Mouse (Mus musculus): ENCODE data around the gene Trp53bp2. TPM values are rescaled to one million over a fixed set of nuclear protein-coding genes. Genes with fewer than 3 reads are reported as not detected.
A peak's percentile ranks its signal among the peaks of the same experiment; 100 is the strongest.

The Trp53bp2 gene
- polyA plus RNA-seq, 1 experiment from 2014 or later = 4.1 TPM

GRCm38 (mm10) chr1:182412586-182413270, 3.8 kb downstream of the Trp53bp2 start:
- Histone ChIP-seq H3K27me3 (ENCODE audit: insufficient read depth, low read length) (no peaks in the 10 kb centered on the region), H3K4me2 (ENCODE audit: low read depth, low read length) (peak overlapping the region; percentile 57), H3K9me3 (ENCODE audit: low read length) (no peaks in the 10 kb centered on the region), H3K27ac (ENCODE audit: low read depth) (peak overlapping the region; percentile 69), H3K36me3 (replicated peaks; ENCODE audit: insufficient read depth, low read length) (no peaks in the 10 kb centered on the region), H3K4me1 (ENCODE audit: insufficient read depth) (peaks cover 23% of the 10 kb centered on the region; the same call in 1 of the 2 replicates), H3K9ac (replicated peaks) (0 out of 2 replicates have a peak overlapping the region, but pooled peaks have one; percentile 8), H3K4me3 (ENCODE audit: low read depth, low read length) (peak overlapping the region; percentile 27)
- DNase-seq = no peak
- ATAC-seq = no peak
- 44% methylated on average over 7 of the region's 7 CpGs for WGBS (ENCODE audit: insufficient replicate concordance)
- TF ChIP-seq EP300 (IDR thresholded peaks at IDR 0.05; ENCODE audit: low read depth) (no peak), CTCF (IDR thresholded peaks at IDR 0.05; ENCODE audit: low read depth) (no peak)

GRCm38 (mm10) chr1:182419481-182419880, 10.5 kb downstream of the Trp53bp2 start:
- H3K4me2 ChIP-seq (ENCODE audit: low read depth, low read length) = no peak overlapping the region

GRCm38 (mm10) chr1:182424274-182424673, 15.3 kb downstream of the Trp53bp2 start:
- H3K27ac ChIP-seq (ENCODE audit: low read depth) = no peak overlapping the region
- TF ChIP-seq CTCF (IDR thresholded peaks at IDR 0.05; ENCODE audit: low read depth) (no peak), EP300 (IDR thresholded peaks at IDR 0.05; ENCODE audit: low read depth) (no peak)
- DNase-seq = no peak
- no peak for ATAC-seq
- H3K9me3 ChIP-seq (ENCODE audit: low read length) = no peaks in the 10 kb centered on the region
- H3K36me3 ChIP-seq (replicated peaks; ENCODE audit: insufficient read depth, low read length) = no peaks in the 10 kb centered on the region
- 0 out of 2 replicates have a peak, but pooled peaks cover 11% of the 10 kb centered on the region for H3K4me1 ChIP-seq (ENCODE audit: insufficient read depth)
- no peak overlapping the region for H3K4me3 ChIP-seq (ENCODE audit: low read depth, low read length)
- 75% methylated on average over 2 of the region's 2 CpGs for WGBS (ENCODE audit: insufficient replicate concordance)
- H3K9ac ChIP-seq (replicated peaks) = no peak overlapping the region
- H3K27me3 ChIP-seq (ENCODE audit: insufficient read depth, low read length) = no peaks in the 10 kb centered on the region
- H3K4me2 ChIP-seq (ENCODE audit: low read depth, low read length) = no peak overlapping the region

More at GRCm38 (mm10) chr1:182419481-182419880, 10.5 kb downstream of the Trp53bp2 start:
- DNase-seq = no peak
- Histone ChIP-seq H3K9ac (replicated peaks) (no peak overlapping the region), H3K27ac (ENCODE audit: low read depth) (no peak overlapping the region), H3K36me3 (replicated peaks; ENCODE audit: insufficient read depth, low read length) (no peaks in the 10 kb centered on the region), H3K27me3 (ENCODE audit: insufficient read depth, low read length) (no peaks in the 10 kb centered on the region), H3K9me3 (ENCODE audit: low read length) (no peaks in the 10 kb centered on the region), H3K4me3 (ENCODE audit: low read depth, low read length) (no peak overlapping the region), H3K4me1 (ENCODE audit: insufficient read depth) (no peaks in the 10 kb centered on the region)
- no peak for TF ChIP-seq CTCF (IDR thresholded peaks at IDR 0.05; ENCODE audit: low read depth)
- ATAC-seq = no peak
- 82% methylated on average over 3 of the region's 3 CpGs for WGBS (ENCODE audit: insufficient replicate concordance)

GRCm38 (mm10) chr1:182425176-182425575, 16.2 kb downstream of the Trp53bp2 start:
- WGBS (ENCODE audit: insufficient replicate concordance) = 75% methylated on average over 3 of the region's 3 CpGs
- H3K27ac ChIP-seq (ENCODE audit: low read depth) = no peak overlapping the region
- DNase-seq (no peak), ATAC-seq (no peak)
- H3K4me1 ChIP-seq (ENCODE audit: insufficient read depth) = 0 out of 2 replicates have a peak, but pooled peaks cover 11% of the 10 kb centered on the region
- H3K4me2 ChIP-seq (ENCODE audit: low read depth, low read length) = no peak overlapping the region
- H3K4me3 ChIP-seq (ENCODE audit: low read depth, low read length) = no peak overlapping the region
- no peak overlapping the region for H3K9ac ChIP-seq (replicated peaks)
- TF ChIP-seq CTCF (IDR thresholded peaks at IDR 0.05; ENCODE audit: low read depth) (no peak), EP300 (IDR thresholded peaks at IDR 0.05; ENCODE audit: low read depth) (no peak)
- H3K27me3 ChIP-seq (ENCODE audit: insufficient read depth, low read length) = no peaks in the 10 kb centered on the region
- no peaks in the 10 kb centered on the region for H3K36me3 ChIP-seq (replicated peaks; ENCODE audit: insufficient read depth, low read length)
- no peaks in the 10 kb centered on the region for H3K9me3 ChIP-seq (ENCODE audit: low read length)

- no peak overlapping the region for H3K4me3 ChIP-seq (ENCODE audit: low read depth, low read length)
- H3K9ac ChIP-seq (replicated peaks) = no peak overlapping the region
- H3K4me2 ChIP-seq (ENCODE audit: low read depth, low read length) = no peak overlapping the region
- peak overlapping the region; percentile 46 for H3K27ac ChIP-seq (ENCODE audit: low read depth)
- no peak for DNase-seq
- H3K36me3 ChIP-seq (replicated peaks; ENCODE audit: insufficient read depth, low read length) = no peaks in the 10 kb centered on the region
- H3K27me3 ChIP-seq (ENCODE audit: insufficient read depth, low read length) = no peaks in the 10 kb centered on the region
- TF ChIP-seq EP300 (IDR thresholded peaks at IDR 0.05; ENCODE audit: low read depth) = no peak
- TF ChIP-seq CTCF (IDR thresholded peaks at IDR 0.05; ENCODE audit: low read depth) = no peak
- WGBS (ENCODE audit: insufficient replicate concordance) = 61% methylated on average over 2 of the region's 2 CpGs
- ATAC-seq = no peak
- 0 out of 2 replicates have a peak, but pooled peaks cover 11% of the 10 kb centered on the region for H3K4me1 ChIP-seq (ENCODE audit: insufficient read depth)
- no peaks in the 10 kb centered on the region for H3K9me3 ChIP-seq (ENCODE audit: low read length)
Measured at GRCm38 (mm10) chr1:182426444-182426843, 17.5 kb downstream of the Trp53bp2 start.

- H3K27ac ChIP-seq (ENCODE audit: low read depth) = peak overlapping the region; percentile 44; the same call in 1 of the 2 replicates
- no peak overlapping the region for H3K9ac ChIP-seq (replicated peaks)
- H3K36me3 ChIP-seq (replicated peaks; ENCODE audit: insufficient read depth, low read length) = peaks cover 9% of the 10 kb centered on the region
- H3K4me1 ChIP-seq (ENCODE audit: insufficient read depth) = 0 out of 2 replicates have a peak, but pooled peaks cover 11% of the 10 kb centered on the region
- no peak overlapping the region for H3K4me2 ChIP-seq (ENCODE audit: low read depth, low read length)
- H3K9me3 ChIP-seq (ENCODE audit: low read length) = no peaks in the 10 kb centered on the region
- H3K4me3 ChIP-seq (ENCODE audit: low read depth, low read length) = no peak overlapping the region
- TF ChIP-seq CTCF (IDR thresholded peaks at IDR 0.05; ENCODE audit: low read depth) = no peak
- TF ChIP-seq EP300 (IDR thresholded peaks at IDR 0.05; ENCODE audit: low read depth) = no peak
- ATAC-seq (no peak), DNase-seq (no peak)
- H3K27me3 ChIP-seq (ENCODE audit: insufficient read depth, low read length) = no peaks in the 10 kb centered on the region
- 68% methylated on average over 1 of the region's 1 CpGs for WGBS (ENCODE audit: insufficient replicate concordance)
Measured at GRCm38 (mm10) chr1:182427426-182427825, 18.5 kb downstream of the Trp53bp2 start.

Data from liver, postnatal 0 days (tissue).